Mouse (Mus musculus) frontal cortex, adult (tissue): Measurements from ENCODE around the gene Syce3.

Source experiments
- ATAC-seq: cut with Nextera tagmentation; 2 replicates; pipeline ENCODE4 v1.9.2; 2017; ENCODE audit warnings: mild to moderate bottlenecking, moderate library complexity, mixed read lengths; ENCODE audit not compliant: low TSS enrichment

Gene Syce3

DNA sequence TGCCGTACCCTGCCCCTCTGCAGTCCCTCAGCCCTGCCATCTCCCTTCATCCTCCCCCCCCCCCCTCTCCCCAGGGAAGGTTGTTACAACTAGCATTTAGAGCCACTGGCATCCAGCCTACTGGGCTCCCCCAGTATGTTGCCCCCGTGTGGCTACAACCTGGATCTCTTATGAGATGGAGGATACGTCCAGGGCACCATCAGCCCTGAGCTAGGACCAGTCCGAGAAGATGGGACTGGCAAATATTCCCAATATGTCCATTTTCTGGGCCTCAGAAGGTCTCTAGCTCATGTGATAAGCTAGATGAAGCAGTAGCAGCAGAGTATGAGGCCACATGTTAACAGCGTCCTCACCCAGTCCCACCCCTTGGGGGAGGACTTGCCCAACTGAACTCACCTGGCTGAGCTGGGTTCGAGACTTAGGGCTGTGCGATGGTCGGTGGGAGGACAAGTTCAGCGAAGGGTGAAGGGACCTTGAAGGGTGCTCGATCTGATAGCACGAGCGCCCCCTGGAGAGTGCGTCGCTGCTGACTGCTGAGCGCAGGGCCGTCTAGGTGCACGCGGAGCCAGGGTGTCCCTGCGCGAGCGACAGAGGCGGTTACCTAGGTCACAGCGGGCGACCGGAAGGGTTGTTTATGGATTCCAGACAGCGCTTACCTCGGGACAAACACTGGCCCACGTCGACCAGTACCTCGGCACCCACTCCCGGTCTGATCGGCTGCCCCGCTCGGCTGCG lies 37.1 kb downstream of the Syce3 start:
- ATAC-seq = peak; percentile 71

DNA sequence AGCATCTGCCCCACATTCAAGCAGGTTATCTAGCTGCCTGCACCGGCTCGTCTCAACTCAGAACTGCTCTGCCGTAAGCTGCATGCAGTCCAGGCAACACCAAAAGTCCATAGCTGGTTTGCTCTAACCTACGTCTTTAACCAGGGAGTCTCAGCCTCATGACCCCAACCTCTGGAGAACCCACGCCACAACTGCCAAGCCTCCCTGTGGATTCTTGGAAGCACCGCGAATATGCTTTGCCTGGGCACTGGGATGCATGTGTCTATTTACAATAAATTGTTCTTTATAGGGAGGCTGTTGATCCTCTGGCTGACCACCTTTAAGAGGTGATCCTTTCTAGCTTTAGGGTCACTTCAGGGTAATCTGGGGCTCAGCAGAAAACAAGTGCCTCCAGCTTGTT lies 37.8 kb downstream of the Syce3 start:
- ATAC-seq = no peak

DNA sequence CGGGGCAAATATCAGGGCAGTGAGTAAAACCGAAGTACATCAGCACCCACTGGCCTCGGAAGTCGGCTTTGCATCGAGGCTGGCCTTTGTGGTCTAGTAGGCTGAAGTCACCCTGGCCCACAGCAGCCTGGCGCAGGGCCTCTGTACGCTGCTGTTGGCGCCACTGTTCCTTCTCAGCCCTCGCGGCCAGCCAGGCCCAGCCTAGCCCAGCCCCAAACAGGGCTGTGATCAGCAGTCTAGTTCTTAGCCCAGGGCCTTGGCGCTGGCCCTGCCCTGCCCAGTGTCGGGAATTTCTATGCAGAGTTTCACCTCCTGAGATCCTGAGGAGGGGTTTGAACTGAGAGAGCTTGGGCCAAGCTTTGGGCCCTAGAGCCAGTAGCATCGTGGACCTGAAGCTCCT lies 38.2 kb downstream of the Syce3 start:
- no peak for ATAC-seq

DNA sequence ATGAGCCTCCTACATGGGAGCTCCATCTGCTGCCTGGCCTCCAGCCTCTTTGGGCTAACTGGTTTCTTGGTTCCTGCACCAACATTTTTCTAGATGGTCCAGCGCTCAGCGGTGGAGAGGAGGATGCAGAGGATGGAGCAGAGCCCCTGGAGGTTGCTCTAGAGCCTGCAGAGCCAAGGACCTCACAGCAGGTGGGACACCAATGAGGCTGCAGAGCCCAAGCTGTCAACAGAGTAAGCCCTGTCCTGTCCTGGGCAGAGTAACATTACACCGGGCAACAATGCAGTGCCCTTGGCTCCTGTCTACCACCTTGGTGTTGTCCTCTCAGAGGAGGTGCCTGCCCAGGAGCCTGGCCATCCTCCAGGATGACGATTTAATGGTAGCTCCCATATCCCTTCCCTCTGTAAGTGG lies 45.2 kb downstream of the Syce3 start:
- ATAC-seq = no peak

DNA sequence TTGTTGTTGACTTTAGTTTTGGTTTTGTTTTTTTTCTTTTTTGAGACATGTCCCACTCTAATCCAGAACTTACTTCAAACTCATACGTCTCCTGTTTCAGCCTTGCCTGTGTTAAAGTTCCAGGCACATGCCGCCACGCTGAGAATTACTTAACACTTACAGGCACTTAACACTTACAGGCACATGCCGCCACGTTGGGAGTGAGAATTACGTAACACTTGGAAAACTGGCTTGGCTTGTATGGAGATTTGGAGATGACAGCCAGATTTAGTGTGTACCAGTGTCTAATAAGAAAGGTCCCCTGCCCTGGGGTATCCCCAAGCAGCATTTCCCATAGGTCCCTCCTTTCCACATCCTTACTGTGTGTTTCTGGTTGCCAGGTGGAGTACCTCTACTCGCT lies 47.3 kb downstream of the Syce3 start:
- no peak for ATAC-seq

DNA sequence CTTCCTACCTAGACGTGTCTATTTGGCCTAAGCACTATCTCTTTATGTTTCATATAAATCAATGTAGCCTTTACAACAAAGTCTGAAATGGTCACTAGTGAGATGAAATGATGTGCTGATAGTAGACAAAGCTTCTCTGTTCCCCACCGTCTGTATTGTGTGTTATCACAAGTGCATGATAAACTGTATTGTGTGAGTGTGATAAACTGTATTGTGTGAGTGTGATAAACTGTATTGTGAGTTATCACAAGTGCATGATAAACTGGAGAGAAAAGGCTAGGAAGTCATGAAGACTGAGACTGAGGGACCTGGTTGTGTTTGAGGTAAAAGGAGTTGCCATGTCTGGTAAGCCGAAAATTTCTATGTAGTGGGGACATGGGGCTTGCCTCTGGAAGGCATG lies 51.5 kb downstream of the Syce3 start:
- no peak for ATAC-seq

DNA sequence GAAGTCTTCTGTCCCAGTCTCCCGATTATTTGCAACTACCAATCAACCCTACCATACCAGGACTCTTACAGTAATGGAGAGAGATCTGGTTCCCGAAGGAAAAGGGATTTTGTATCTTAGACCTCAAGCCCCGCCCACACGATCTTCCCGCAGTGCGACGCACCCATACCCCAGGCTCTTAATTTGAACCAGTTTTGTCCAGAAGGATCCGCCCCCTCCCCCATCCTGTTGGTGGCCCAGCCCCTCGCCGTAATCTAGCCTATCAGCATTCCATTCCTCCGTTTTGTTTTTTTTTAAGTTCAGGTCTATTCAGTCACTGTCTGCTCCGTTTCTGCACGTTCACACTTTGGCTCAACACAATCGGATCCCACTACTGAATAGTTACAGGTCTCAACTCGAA lies 53.9 kb downstream of the Syce3 start:
- ATAC-seq = peak; percentile 44; the same call in 1 of the 2 replicates

DNA sequence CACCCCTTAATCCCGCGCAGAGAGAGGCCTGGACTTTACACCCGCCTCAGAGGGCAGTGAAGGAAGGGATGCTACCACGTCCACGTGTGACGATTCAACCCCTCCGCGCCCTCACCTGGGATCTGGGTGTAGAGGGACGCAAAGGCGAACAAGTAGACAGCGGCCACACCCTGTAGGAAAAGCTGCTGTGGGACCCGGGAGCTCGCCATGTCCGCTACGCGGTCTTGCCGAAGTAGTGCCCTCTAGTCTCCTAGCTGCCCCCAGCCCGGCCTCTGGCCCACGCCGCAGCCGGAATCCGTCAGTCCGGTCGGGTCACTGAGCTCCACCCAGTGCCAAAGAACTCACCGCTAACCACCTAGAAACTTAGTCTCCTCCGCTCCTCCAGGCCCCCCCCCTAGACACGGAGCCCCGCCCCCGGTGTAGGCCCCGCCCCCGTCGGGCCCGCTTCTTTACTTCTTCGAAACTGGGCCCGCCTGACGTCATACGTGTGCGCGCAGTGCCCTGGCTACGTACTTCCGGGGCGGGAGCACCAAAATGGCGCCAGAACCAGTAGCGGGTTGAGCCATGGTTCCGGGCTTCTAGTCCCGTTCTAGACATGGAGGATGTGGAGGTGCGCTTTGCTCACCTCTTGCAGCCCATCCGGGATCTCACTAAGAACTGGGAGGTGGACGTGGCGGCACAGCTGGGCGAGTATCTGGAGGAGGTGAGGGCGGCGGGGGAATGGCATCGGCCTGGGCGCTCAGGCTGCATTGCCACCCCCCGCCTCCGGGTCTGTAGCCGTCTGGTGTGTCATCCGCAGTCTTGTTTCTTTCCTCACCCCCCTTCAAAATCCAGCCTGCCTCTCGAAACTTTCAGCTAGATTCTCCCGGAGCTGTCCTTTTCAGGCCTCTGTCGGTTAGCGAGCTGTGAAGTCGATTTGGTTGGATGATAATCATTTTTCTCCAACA lies 54.8 kb downstream of the Syce3 start, which contains the start of the genes Lmf2 and Ncaph2:
Gene Lmf2, minus strand, starts transcription at position 419 of the 947 bp plus-strand sequence.
Gene Ncaph2, plus strand, starts transcription at position 479 of the 947 bp plus-strand sequence.
- ATAC-seq = peak; percentile 91

DNA sequence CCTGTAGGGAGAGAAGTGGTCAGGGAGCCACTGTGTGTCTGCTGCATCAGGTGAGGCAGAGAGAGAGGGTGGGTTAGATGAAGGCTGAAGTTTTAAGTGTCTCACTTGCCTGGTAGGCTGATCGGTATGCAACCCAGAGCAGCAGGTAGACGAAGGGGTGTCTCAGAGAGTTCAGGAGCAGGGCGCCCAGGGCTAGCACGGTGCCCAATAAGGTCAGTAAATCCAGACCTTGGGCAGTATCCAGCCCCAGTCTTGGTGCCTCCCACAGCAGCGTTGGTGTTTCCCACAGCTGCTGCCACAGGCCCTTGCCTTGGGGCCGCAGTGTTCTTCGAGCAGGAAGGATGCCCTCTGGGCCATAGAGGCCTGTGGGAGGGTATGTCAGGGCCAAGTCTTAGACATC lies 55.8 kb downstream of the Syce3 start:
- no peak for ATAC-seq

DNA sequence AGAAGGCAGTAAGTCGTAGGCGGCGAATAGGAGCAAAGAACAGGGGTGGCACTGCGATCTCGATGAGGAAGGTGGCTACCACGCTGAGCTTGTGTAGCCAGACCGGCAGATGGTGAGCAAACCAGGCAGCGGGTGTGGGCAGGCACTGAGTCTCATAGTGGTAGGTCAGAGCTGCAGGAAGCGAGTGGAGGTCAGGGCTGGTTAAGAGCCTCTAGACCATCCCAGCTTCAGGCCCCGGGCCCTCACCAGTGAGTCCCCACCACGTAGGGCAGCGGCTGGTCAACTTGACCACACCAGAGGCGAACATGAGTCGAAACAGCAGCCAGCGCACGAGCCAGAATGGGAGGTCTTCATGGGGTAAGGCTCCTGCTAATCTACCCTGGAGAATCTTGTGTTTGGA lies 56.5 kb downstream of the Syce3 start:
- no peak for ATAC-seq

DNA sequence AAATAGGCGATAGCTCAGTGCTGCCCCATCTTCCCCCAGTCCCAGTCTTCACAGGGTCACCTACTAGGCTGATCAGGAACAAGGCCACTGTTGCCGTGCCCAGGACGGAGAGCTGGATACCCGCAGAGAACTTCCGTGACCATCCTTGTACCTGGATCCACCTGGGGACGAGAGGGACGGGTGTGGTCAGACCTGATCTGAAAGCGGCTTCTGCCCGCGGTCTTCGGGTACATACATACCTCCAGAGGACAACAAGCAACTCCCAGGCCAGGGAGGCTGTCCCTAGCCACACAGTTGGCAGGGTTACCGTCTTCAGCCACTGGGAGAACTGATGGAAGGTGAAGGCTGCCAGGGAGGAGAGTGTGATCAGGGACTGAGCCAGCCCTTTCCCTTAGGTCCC lies 57.5 kb downstream of the Syce3 start:
- no peak for ATAC-seq

DNA sequence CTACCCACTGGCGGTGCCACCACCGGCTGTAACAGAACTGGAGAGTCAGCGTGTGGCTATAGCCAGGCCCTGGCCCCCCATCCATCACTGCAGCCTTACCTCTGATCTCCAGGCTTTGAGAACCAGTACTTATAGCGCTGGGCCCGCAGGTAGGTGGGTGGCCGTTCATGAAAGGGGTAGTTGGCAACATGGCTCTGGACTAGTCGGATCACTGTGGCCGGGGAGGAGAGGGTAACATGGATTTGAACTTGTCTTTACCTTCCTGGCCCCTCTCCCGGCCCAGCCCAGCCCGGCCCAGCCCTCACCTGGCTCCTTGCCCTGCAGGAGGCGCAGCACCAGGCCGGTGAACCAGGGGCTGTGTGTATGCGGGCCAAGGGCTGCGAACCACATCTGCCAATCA lies 58.2 kb downstream of the Syce3 start:
- no peak for ATAC-seq

DNA sequence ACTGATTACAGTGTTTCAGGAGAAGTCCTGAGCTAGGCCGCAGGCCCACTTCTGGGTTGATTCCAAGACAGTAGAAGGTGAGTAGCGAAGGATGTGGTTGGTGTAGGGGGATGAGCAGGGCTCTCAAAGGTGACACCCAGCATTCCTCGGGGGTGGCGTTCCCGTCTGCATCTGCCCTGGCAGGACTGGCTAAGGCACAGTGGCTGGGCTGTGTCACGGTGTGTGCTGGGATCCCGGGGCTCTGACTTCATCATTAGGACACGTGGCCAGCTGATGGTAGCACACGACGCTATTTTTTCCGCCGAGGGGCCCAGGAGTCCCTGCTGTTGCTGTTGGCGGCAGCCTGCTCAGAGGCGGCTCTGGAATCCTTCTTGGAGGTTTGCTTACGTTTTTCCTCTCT lies 59.0 kb downstream of the Syce3 start:
- ATAC-seq = no peak

DNA sequence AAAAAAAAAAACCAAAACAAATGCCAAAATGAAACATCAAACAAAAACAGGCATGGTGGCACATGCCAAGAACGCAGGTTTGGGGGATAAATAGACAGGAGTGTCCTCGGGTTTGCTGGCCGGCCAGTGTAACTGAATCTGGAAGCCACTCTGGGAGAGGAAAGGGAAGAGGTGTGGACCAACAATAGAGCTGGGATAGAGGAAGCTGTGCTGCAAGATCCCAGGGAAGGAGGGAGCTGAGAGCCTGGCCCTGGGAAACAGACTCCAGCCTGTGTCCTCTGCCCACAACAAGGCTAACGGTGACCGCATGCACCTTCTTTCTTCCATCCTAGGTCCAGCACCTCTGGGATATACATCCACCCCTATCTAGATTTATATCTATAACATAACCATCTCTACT lies 59.9 kb downstream of the Syce3 start:
- no peak for ATAC-seq

DNA sequence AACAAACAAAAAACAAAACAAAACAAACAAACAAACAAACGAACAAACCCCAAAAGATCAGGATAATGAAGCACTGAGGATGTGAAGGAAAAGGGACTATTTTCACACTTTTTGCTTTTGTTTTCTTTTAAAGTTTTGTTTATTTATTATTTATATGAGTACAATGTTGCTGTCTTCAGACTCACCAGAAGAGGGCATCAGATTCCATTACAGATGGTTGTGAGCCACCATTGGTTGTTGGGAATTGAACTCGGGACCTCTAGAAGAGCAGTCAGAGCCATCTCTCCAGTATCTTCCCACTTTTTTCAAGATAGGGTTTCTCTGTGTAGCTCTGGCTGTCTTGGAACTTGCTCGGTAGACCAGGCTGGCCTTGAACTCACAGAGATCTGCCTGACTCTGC lies 67.0 kb downstream of the Syce3 start:
- no peak for ATAC-seq

DNA sequence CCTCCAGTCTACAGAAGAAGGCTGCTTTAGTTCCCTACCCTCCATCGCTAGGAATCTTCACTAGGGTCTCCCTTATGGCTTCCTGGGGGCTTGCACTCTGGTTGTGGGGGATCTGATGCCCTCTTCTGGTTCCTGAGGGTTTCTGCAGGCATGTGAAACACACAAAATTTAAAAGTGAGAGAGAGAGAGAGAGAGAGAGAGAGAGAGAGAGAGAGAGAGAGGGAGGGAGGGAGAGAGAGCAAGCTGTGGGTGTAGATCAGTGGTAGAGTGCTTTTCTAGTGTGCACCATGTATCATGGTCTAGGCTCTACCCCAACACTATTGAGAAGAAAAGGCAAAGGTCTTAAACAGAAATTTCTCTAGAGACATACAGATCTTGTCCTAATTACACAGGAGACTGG lies 68.6 kb downstream of the Syce3 start:
- ATAC-seq = no peak
